Mouse (Mus musculus) MEL (cell line): ENCODE measurements around the gene Lonp1.

Experiments
- CHD2 ChIP-seq: IDR thresholded peaks from 2 replicates; pipeline ENCODE4 v1.6.1; 2011; ENCODE audit warnings: low read length, improper control_type of control experiment
- E2F4 ChIP-seq: IDR thresholded peaks from 2 replicates; pipeline ENCODE4 v1.6.1; 2011; ENCODE audit warnings: low read depth, low read length, improper control_type of control experiment, borderline replicate concordance
- ETS1 ChIP-seq: IDR thresholded peaks from 2 replicates; pipeline ENCODE4 v1.6.1; 2012; ENCODE audit warnings: low read depth, mild to moderate bottlenecking, inconsistent platforms, low read length, improper control_type of control experiment, moderate library complexity
- GATA1 ChIP-seq: IDR thresholded peaks from 2 replicates; pipeline ENCODE4 v1.6.1; 2011; ENCODE audit warnings: low read depth, low read length, improper control_type of control experiment
- POLR2A ChIP-seq, 2 experiments: IDR thresholded peaks; 2 replicates each; pipeline ENCODE4 v1.6.1; 2011 to 2012; ENCODE audit warnings: low read length in 2 of 2, mild to moderate bottlenecking in 2 of 2, control low read depth in 1 of 2, improper control_type of control experiment in 1 of 2, low read depth in 1 of 2, moderate library complexity in 1 of 2; ENCODE audit not compliant: control insufficient read depth in 1 of 2, insufficient read depth in 1 of 2, poor library complexity in 1 of 2
- POLR2AphosphoS2 ChIP-seq: IDR thresholded peaks from 2 replicates; pipeline ENCODE4 v1.6.1; 2011; ENCODE audit warnings: low read length, improper control_type of control experiment
- USF1 ChIP-seq: IDR thresholded peaks from 2 replicates; pipeline ENCODE4 v1.6.1; 2014; ENCODE audit warnings: low read depth, mild to moderate bottlenecking, inconsistent platforms, low read length, improper control_type of control experiment, moderate library complexity

DNA sequence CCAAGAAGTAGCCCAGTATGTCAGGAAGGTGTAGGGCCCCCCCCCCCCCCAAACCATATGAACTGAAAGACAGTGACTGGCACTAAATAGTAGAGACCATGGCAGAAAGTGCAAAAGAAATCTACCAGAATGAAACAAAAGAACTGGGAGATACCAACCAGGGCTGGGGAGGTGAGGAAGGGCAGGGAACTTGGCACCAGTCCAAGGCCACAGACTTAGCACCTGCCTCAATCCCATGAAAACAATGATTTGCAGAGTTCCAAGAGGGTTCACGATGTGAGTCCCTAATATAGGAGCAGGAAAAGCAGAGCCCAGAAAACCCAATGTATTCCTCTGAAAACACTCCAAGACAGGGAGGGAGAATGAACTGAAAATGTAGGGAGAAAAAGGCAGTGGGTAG lies 54.5 kb downstream of the Lonp1 start:
- TF ChIP-seq POLR2A (IDR thresholded peaks at IDR 0.05; ENCODE audit: control insufficient read depth in 1 of 2, insufficient read depth in 1 of 2, low read depth in 1 of 2, low read length in 2 of 2, poor library complexity in 1 of 2) = no peak
- TF ChIP-seq USF1 = no peak
- no peak for TF ChIP-seq ETS1
- no peak for TF ChIP-seq E2F4
- no peak for TF ChIP-seq CHD2
- no peak for TF ChIP-seq POLR2AphosphoS2
- TF ChIP-seq GATA1 = no peak
